Comparison of ENCODE assay signal across 8 mouse cellular contexts in genomic region chr11:42420634-42421470, GRCm38 (mm10). TPM values are rescaled to one million over a fixed set of nuclear protein-coding genes. Genes with fewer than 3 reads are reported as not detected.
DNase-seq lines count a peak whose midpoint lies in the region; ATAC-seq and TF ChIP-seq lines count a peak whose summit lies in the region.

No protein-coding gene starts in this region.

- H3K4me3 ChIP-seq in E14TG2a.4 (replicated peaks; ENCODE audit: low read length) = peak overlapping the region; percentile 78
- H3K4me3 ChIP-seq in embryonic facial prominence, embryonic 11.5 days (ENCODE audit: low read depth, low read length) = peak overlapping the region; percentile 48
- peak overlapping the region; percentile 67 for H3K4me3 ChIP-seq in midbrain, embryonic 10.5 days
- peak overlapping the region; percentile 48 for H3K4me3 ChIP-seq in stomach, postnatal 0 days (ENCODE audit: low read depth, low read length)

- peak overlapping the region; percentile 91 for H3K4me2 ChIP-seq in embryonic facial prominence, embryonic 11.5 days (ENCODE audit: low read depth, low read length)
- H3K4me2 ChIP-seq in stomach, postnatal 0 days (replicated peaks; ENCODE audit: low read depth) = peak overlapping the region; percentile 76

- peak; percentile 10 for DNase-seq in adrenal gland, adult 8-10 months
- DNase-seq in embryonic facial prominence, embryonic 11.5 days (ENCODE audit: low spot score) = peak; percentile 75
- DNase-seq in heart, postnatal 14 days = peak; percentile 34 to 40
- peak; percentile 62 to 66 for DNase-seq in layer of hippocampus, postnatal 25 days (ENCODE audit: extremely low spot score in 1 of 2, low spot score in 1 of 2)
- peak; percentile 75 for DNase-seq in midbrain, embryonic 10.5 days (ENCODE audit: low spot score)
- DNase-seq in stomach, postnatal 0 days (ENCODE audit: low spot score) = peak; percentile 34
- DNase-seq in MN1 (ENCODE audit: low spot score) = no peak

- intact Hi-C loops in heart, postnatal 14 days (cut with DNase I) = loop anchor here (10.0 kb wide), 1 partner anchor 1556 kb away; no protein-coding TSS in a partner anchor

- no peak for TF ChIP-seq CTCF in E14TG2a.4 (conservative IDR thresholded peaks at IDR 0.05; ENCODE audit: low read length)
- TF ChIP-seq CTCF in stomach, postnatal 0 days (IDR thresholded peaks at IDR 0.05; ENCODE audit: low read depth) = no peak

- H3K27ac ChIP-seq in embryonic facial prominence, embryonic 11.5 days (replicated peaks; ENCODE audit: low read depth, low read length) = no peak overlapping the region
- peak overlapping the region; percentile 87 for H3K27ac ChIP-seq in midbrain, embryonic 10.5 days (replicated peaks)
- H3K27ac ChIP-seq in stomach, postnatal 0 days (replicated peaks) = no peak overlapping the region

- peaks cover 34% of the 10 kb centered on the region for H3K27me3 ChIP-seq in E14TG2a.4 (ENCODE audit: insufficient read depth, low read length)
- H3K27me3 ChIP-seq in embryonic facial prominence, embryonic 11.5 days (ENCODE audit: control insufficient read depth, insufficient read depth, low read length) = no peaks in the 10 kb centered on the region
- peaks cover 20% of the 10 kb centered on the region; the same call in 1 of the 2 replicates for H3K27me3 ChIP-seq in midbrain, embryonic 10.5 days (ENCODE audit: low read depth, poor library complexity, severe bottlenecking)
- H3K27me3 ChIP-seq in stomach, postnatal 0 days (ENCODE audit: control insufficient read depth, insufficient read depth, low read length) = no peaks in the 10 kb centered on the region

- no peaks in the 10 kb centered on the region for H3K36me3 ChIP-seq in E14TG2a.4 (ENCODE audit: insufficient read depth, low read length)
- H3K36me3 ChIP-seq in embryonic facial prominence, embryonic 11.5 days (replicated peaks; ENCODE audit: control insufficient read depth, insufficient read depth, low read depth, low read length) = no peaks in the 10 kb centered on the region
- no peaks in the 10 kb centered on the region for H3K36me3 ChIP-seq in midbrain, embryonic 10.5 days
- H3K36me3 ChIP-seq in stomach, postnatal 0 days (ENCODE audit: control insufficient read depth, insufficient read depth, low read length) = no peaks in the 10 kb centered on the region

- H3K4me1 ChIP-seq in E14TG2a.4 (replicated peaks; ENCODE audit: low read depth, low read length) = peaks cover 12% of the 10 kb centered on the region; the same call in 1 of the 2 replicates
- H3K4me1 ChIP-seq in embryonic facial prominence, embryonic 11.5 days (ENCODE audit: control insufficient read depth, insufficient read depth, low read length) = no peaks in the 10 kb centered on the region
- H3K4me1 ChIP-seq in midbrain, embryonic 10.5 days = peaks cover 31% of the 10 kb centered on the region
- no peaks in the 10 kb centered on the region for H3K4me1 ChIP-seq in stomach, postnatal 0 days (replicated peaks; ENCODE audit: control insufficient read depth, insufficient read depth)

- TF ChIP-seq EP300 in stomach, postnatal 0 days (optimal IDR thresholded peaks at IDR 0.05) = no peak

- ATAC-seq in embryonic facial prominence, embryonic 11.5 days (replicated peaks; ENCODE audit: insufficient number of reproducible peaks, low FRiP score, low TSS enrichment, low read depth) = peak; percentile 48; the same call in 1 of the 2 replicates
- ATAC-seq in stomach, postnatal 0 days (ENCODE audit: low FRiP score, low TSS enrichment) = no peak

- 0% methylated on average over 21 of the region's 21 CpGs for WGBS in embryonic facial prominence, embryonic 11.5 days
- WGBS in midbrain, embryonic 10.5 days = under 1% methylated on average over 21 of the region's 21 CpGs
- WGBS in stomach, postnatal 0 days = 1% methylated on average over 21 of the region's 21 CpGs

- H3K9me3 ChIP-seq in E14TG2a.4 (ENCODE audit: low read length) = no peaks in the 10 kb centered on the region
- no peaks in the 10 kb centered on the region for H3K9me3 ChIP-seq in embryonic facial prominence, embryonic 11.5 days (replicated peaks; ENCODE audit: control insufficient read depth, low read length)
- no peaks in the 10 kb centered on the region for H3K9me3 ChIP-seq in midbrain, embryonic 10.5 days (replicated peaks)
- no peaks in the 10 kb centered on the region for H3K9me3 ChIP-seq in stomach, postnatal 0 days (ENCODE audit: control insufficient read depth, low read length)

- H3K9ac ChIP-seq in embryonic facial prominence, embryonic 11.5 days (replicated peaks; ENCODE audit: low read length) = peak overlapping the region; percentile 39
- no peak overlapping the region; the same call in 1 of the 2 replicates for H3K9ac ChIP-seq in stomach, postnatal 0 days (ENCODE audit: low read length)

RNA-seq across cellular contexts. Expression of gene Gabrb2, which starts 1.3 kb away (rescaled TPM):
- under 1 TPM in 2 of 4 experiments, not detected in 2; 0.08 to 0.18 TPM for total RNA-seq in adrenal gland, adult 8-10 months (2022)
- polyA plus RNA-seq in embryonic facial prominence, embryonic 11.5 days (2014; fragmentation: Nextera tagmentation; extraction: Ambion mirVana) = 2.8 and 3.4 TPM in 2 replicates
- total RNA-seq in heart, postnatal 14 days (2021) = 1 to 10 TPM; 1.4 to 2.1 TPM
- 100 to 1,000 TPM; 133 to 152 TPM for total RNA-seq in layer of hippocampus, postnatal 25 days (2021)
- 4.1 and 9.2 TPM in 2 replicates for polyA plus RNA-seq in midbrain, embryonic 10.5 days (2016; fragmentation: Nextera tagmentation; extraction: Ambion mirVana)
- polyA plus RNA-seq in stomach, postnatal 0 days (2015; fragmentation: Nextera tagmentation; extraction: Ambion mirVana) = 0.78 and 1.1 TPM in 2 replicates

Comparison
In these comparisons a context has a peak if more than half of its experiments do, and no peak if none do; other contexts are left out.
1. RNA of gene Gabrb2, which starts 1.3 kb away (total RNA-seq): 133 to 152 TPM in layer of hippocampus, postnatal 25 days; 1.4 to 2.1 TPM in heart, postnatal 14 days and 0.08 to 0.18 TPM in adrenal gland, adult 8-10 months; every median in the first group is over 10 times any median in the second.
2. Peak in every context shown above with its lines, with median percentiles within 50 percentile points of each other: H3K4me3 ChIP-seq.